ENCODE assay signal across 1 mouse cellular context in the genomic region with DNA sequence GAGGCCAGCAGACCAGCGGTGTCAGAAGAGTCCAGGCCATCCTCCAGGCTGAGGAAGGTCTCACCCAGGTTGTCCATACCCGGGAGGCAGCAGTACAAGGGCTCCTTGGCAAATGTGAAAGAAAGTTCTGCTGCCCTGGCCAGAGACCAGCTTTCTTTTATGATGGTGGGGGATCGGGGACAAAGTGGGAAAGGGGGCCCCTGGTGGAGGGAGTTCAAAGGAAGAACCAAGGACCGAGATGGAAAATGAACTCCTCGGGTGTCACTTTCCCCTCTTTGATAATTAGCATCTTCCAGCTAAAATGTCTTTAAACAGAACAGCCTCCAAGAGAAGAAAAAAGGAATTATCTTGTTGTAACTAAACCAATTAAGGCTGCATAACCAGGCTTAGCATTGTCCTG.
TF ChIP-seq lines count a peak whose summit lies in the region.

Gene Msgn1 (minus strand): TSS at position 101 of the 400 bp plus-strand sequence.

TF ChIP-seq in ES-E14, 5 proteins besides CTCF, POLR2A, EP300 and RAD21 (continued from another document):
- TF ChIP-seq ZNF384 (IDR thresholded peaks at IDR 0.05; ENCODE audit: low read depth, low read length) (no peak), CHD2 (IDR thresholded peaks at IDR 0.05; ENCODE audit: low read depth, low read length) (no peak)
